Mouse (Mus musculus): ENCODE results near the gene Eif4g3.
"Not testable (repeated sequence)": the region's sequence is repeated elsewhere in the genome, so short reads cannot be mapped to it uniquely, and the experiment has no call there.

Gene Eif4g3

GRCm38 (mm10) chr4:137992890-137993289, at the start of gene Eif4g3:
Gene Eif4g3 (plus strand): TSS chr4:137993022.
- no peak for DNase-seq (ENCODE audit: low spot score)

DNA sequence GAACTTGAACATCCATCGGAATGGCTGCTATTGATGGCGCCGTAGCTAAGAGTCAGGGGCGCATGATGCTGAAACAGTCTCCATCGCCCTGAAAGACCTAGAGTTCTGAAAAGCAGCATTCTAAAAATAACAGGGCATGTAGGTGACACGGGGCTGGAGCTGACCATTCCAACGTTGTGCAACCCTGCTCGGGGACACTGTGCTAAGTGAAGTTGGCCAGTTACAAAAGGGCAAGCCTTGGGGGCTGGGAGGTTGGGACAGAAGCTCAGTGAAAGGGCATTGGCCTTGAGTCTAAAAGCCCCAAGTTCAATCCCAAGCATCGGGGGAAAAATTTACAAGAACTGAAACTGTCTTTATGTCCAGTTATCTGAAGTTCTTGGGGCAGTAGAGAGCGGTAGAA, 49.3 kb upstream of the Eif4g3 start:
- no peak for DNase-seq (ENCODE audit: low spot score)

DNA sequence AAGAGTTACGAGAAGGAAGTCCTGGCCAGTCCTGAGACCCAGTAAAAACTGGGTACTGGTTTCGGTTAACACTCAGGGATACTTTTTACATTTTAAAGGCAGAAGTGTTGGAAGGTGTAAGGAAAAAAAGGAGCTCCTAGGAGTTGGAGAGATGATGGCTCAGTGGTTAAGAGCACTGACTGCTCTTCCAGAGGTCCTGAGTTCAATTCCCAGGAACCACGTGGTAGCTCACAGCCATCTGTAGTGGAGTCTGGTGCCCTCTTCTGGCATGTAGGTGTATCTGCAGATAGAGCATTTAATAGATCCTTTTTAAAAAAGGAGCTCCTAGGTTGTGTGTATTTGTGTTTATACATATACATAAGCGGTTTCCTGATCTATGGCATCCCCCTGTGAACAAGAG, 47.4 kb upstream of the Eif4g3 start:
- no peak for DNase-seq (ENCODE audit: low spot score)

DNA sequence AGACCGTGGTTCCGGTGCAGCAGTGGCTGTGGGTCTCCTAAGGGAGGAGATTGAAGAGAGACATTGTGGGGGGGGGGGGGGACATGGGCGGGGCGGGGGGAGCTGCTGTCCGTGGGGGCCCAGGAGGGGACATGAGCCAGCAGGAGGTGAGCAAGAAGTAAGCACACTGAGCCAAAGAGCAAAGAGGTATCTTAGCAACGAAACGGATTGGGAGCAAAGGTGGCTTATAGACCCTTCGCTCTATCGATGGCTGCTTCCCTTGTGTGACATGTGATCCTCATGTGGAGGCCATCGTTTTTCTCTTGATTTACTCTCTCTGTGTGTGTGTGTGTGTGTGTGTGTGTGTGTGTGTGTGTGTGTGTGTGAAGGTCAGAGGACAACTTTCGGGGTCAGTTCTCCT, 46.4 kb upstream of the Eif4g3 start:
- no peak for DNase-seq (ENCODE audit: low spot score)

GRCm38 (mm10) chr4:137952840-137953239, 40.0 kb upstream of the Eif4g3 start:
- DNase-seq (ENCODE audit: low spot score) = peak; percentile 71

DNA sequence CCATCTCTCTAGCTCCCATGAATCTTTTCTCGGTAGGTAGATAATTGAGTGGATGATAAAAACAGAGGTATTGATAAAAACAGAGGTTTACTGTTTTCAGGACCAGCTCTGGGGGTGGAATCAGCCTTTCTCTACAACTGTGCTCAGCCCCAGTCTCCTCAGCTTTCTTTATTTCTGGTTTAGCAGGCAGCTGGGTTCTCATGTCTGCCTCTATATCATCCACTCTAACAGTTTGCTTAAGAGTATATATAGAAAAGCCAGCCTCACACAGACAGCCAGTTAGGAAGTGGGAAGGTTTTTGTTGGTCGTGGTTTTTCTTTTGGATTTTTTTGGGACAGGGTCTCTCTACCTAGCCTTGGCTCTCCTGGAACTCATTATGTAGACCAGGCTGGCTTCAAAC, 38.6 kb upstream of the Eif4g3 start:
- DNase-seq (ENCODE audit: low spot score) = no peak

DNA sequence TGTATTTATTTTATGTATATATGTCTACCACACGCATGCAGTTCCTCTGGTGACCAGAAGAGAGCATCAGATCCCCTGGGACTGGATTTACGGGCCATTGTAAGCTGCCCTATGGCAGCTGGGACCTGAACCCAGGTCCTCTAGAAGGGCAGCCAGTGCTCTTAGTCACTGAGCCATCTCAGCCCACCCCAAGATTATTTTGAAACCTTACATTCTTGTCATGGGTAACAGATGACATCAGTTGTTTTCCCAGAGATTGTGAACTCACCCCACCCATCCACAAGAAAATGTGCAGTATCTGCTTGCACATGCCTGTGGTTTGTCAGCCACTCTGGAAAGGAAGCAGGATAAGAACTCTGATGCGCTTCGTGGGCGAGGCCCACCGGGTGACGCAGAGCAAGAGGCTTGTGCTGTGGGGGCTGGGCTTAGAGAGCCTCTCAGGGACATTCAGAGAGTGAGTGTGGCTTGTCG, 37.9 kb upstream of the Eif4g3 start:
- no peak for DNase-seq (ENCODE audit: low spot score)

DNA sequence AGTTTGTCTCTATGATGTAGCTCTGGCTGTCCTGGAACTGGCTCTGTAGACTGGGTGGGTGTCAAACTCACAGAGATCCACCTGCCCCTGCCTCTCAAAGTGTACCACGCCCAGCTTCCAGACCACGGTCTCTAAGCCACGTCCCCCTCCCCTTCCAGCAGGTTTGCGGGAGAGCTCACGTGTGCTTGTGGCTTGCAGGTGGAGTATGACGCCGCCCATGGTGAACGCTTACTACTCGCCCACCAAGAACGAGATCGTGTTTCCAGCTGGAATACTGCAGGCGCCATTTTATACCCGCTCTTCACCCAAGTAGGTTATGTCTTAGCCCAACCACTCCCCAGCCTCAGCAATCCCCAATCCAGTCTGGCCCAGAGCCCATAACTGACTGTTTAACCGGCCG, 36.6 kb upstream of the Eif4g3 start:
- no peak for DNase-seq (ENCODE audit: low spot score)

- no peak for DNase-seq (ENCODE audit: low spot score)
These were observed 32.7 kb upstream of the Eif4g3 start for GRCm38 (mm10) chr4:137959889-137960665.

DNA sequence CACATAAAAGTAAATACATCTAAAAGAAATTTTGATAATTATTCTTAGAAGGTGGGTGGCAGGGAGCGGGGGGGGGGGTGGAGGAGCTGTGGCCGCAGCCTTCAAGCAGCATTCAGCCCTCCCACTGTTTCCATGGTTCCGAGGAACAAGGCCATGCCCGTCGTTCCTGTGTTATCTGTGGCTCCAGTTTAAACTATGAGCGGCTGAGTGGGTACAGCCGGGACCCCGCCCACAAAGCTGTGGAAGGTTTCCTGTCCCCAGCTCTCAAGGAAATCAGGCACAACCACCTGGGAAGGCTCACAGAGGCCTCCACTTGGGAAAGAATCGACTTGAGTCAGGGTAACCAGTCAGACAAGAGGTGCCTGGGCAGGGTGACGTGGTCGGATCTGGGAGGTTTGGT, 32.1 kb upstream of the Eif4g3 start:
- DNase-seq (ENCODE audit: low spot score) = no peak

DNA sequence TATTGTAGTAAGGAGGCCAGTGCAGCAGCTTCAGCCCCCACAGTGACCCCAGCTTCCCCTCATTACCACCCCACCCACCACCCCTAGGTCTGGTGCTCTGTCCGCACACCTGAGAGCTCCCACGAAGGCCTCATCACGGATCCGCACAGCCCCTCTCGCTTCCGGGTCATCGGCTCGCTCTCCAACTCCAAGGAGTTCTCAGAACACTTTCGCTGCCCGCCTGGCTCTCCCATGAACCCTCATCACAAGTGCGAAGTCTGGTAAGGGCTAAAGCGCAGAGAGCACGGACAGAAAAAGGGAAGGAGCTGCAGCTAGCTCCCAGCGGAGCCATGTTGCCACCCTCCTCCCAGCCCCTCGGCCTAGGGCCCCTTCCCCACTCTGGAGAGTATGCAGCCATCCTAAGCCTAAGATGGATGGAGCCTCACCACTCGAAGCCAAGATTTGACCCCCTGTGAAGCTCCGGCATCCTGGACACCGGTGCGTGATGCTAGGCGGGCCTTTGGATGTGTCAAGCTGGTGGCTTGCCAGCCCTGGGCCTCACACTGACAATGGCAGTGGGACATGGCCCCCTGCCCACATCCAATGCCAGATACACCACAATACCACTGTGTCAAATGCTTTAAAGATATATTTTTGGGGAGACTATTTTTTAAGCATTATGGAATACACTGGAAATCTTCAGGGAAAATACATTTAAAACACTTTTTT, 30.0 kb upstream of the Eif4g3 start:
- no peak for DNase-seq (ENCODE audit: low spot score)

- DNase-seq (ENCODE audit: low spot score) = no peak
These were observed 29.4 kb upstream of the Eif4g3 start for GRCm38 (mm10) chr4:137963431-137963830.

GRCm38 (mm10) chr4:137963881-137964584, 28.8 kb upstream of the Eif4g3 start:
- DNase-seq (ENCODE audit: low spot score) = peak; percentile 52

DNA sequence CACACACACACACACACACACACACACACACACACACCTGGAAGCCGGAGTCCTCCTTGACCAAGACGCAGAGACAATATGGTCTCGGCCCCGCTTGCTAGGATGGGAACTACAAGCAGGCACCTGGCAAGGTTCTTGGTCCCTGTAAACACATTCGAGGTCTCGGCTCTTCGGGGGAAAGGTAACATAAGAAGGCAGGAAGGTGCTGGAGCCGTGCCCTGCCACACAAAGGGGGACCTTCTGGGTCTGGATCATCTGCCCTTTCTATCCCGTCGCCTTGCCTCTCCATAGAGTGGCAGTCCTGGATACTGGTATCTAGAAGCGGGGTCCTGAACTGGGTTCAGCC, 28.3 kb upstream of the Eif4g3 start:
- DNase-seq (ENCODE audit: low spot score) = no peak

GRCm38 (mm10) chr4:137968203-137968602, 24.6 kb upstream of the Eif4g3 start:
- peak; percentile 73 for DNase-seq (ENCODE audit: low spot score)

GRCm38 (mm10) chr4:137970623-137971199, 22.1 kb upstream of the Eif4g3 start:
- DNase-seq (ENCODE audit: low spot score) = not testable (repeated sequence)

DNA sequence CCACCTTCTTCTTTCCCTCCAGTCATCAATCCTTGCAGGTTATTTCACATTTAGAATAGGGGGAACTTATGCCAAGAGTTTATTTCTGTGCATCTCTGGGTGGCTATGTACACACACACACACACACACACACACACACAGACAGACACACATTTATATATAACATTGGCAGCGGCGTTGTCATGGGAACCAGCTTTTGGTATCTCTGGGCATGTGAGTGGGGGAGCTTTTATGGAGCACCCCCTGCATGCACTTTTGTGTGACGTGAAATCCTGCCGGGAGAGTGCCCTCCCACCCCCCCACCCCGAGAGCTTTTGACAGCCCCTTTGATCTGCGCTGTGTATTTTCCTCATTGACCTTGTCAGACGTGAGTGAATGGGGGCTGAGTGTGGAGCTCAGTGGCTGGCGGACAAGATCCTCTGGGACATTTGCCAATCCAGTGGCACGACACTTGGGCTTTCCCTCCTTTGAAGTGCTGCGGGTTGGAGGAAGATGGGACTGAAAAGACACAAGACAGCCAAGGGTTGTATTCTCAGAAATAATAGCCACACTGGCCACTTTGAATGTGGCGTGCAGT, 17.9 kb upstream of the Eif4g3 start:
- not testable (repeated sequence) for DNase-seq (ENCODE audit: low spot score)

DNA sequence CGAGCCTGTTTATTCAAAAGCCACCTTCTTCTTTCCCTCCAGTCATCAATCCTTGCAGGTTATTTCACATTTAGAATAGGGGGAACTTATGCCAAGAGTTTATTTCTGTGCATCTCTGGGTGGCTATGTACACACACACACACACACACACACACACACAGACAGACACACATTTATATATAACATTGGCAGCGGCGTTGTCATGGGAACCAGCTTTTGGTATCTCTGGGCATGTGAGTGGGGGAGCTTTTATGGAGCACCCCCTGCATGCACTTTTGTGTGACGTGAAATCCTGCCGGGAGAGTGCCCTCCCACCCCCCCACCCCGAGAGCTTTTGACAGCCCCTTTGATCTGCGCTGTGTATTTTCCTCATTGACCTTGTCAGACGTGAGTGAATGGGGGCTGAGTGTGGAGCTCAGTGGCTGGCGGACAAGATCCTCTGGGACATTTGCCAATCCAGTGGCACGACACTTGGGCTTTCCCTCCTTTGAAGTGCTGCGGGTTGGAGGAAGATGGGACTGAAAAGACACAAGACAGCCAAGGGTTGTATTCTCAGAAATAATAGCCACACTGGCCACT, 13.7 kb upstream of the Eif4g3 start:
- DNase-seq (ENCODE audit: low spot score) = not testable (repeated sequence)

DNA sequence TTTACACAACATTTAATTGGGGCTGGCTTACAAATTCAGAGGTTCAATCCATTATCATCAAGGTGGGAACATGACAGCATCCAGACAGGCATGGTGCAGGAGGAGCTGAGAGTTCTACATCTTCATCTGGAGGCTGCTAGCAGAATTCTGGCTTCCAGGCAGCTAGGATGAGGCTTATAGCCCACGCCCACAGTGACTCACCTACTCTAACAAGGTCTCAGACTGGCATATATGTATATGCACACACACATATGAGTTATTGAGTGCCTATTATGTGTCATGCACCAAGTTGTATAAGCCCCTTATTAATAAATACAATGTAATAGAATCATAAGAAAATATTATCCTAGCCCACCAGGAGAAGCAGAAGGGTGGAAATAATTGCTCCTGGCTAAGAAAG, 10.0 kb upstream of the Eif4g3 start:
- DNase-seq (ENCODE audit: low spot score) = no peak

- DNase-seq (ENCODE audit: low spot score) = no peak
These were observed 8.6 kb upstream of the Eif4g3 start for GRCm38 (mm10) chr4:137984212-137984611.

DNA sequence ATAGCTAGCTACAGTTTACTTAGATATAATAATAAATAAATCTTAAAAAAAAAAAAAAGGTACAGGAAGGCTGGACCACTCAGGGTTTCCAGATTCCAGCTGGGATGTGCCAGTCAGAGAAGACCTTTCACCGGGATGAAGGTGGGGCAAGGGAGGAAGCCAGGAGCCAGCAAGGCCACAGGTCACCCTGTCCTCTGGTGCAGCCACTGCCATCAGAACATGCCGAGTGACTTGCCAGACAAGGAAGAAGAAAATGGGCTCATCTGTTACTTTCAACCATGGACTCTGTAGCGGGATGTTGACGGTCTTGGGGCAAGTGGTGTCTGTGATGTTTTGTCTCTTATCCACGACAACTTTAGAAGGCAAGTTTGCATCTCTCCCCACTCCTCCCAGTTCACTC, 8.1 kb upstream of the Eif4g3 start:
- no peak for DNase-seq (ENCODE audit: low spot score)

DNA sequence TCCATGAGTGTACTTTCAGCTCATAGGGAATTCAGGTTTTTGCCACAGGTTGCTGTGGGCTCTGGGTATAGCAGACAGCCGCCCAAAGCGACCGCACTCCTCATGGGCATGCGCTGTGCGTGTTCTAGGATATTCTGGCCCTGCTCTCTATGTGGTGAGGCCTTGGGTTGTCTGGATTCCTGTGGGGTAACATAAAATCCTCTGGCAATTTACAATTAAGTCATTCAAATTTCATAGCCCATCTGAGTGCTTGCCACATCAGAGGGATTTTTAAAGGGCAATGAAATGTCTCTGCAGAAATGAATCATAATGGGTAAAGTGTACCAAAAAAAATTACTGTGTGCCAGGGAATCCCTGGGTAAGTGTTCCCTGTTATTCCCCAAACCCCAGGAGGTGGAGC, 3.4 kb upstream of the Eif4g3 start:
- no peak for DNase-seq (ENCODE audit: low spot score)

Data from T-cell, adult 2 months (primary cell).